Mouse (Mus musculus): ENCODE results near the gene Fgfr2. TPM values are rescaled to one million over a fixed set of nuclear protein-coding genes. Genes with fewer than 3 reads are reported as not detected.

The Fgfr2 gene
- polyA plus RNA-seq, 1 experiment from 2014 or later, result 24.9 TPM

GRCm38 (mm10) chr7:132015193-132015592, 1108.0 kb downstream of the Fgfr2 start:
- Histone ChIP-seq H3K27ac (ENCODE audit: low read depth, low read length) (no peak overlapping the region), H3K4me2 (no peak overlapping the region), H3K27me3 (ENCODE audit: control insufficient read depth, insufficient read depth, low read length) (no peaks in the 10 kb centered on the region), H3K36me3 (ENCODE audit: control insufficient read depth, insufficient read depth, low read length) (no peaks in the 10 kb centered on the region), H3K4me3 (ENCODE audit: low read depth, low read length) (no peak overlapping the region), H3K4me1 (ENCODE audit: control insufficient read depth, insufficient read depth, low read length) (no peaks in the 10 kb centered on the region), H3K9ac (ENCODE audit: low read depth, low read length) (no peak overlapping the region), H3K9me3 (replicated peaks; ENCODE audit: control insufficient read depth, low read length) (no peaks in the 10 kb centered on the region)
- whole genome bisulfite sequencing (ENCODE audit: insufficient replicate concordance), result 7% methylated on average over 3 of the region's 3 CpGs
- ATAC-seq (replicated peaks; ENCODE audit: insufficient number of reproducible peaks, low FRiP score, low TSS enrichment), result no peak

GRCm38 (mm10) chr7:132013970-132014369, 1109.2 kb downstream of the Fgfr2 start:
- H3K27ac ChIP-seq (ENCODE audit: low read depth, low read length), result no peak overlapping the region
- 76% methylated on average over 5 of the region's 5 CpGs for WGBS (ENCODE audit: insufficient replicate concordance)
- no peak for ATAC-seq (replicated peaks; ENCODE audit: insufficient number of reproducible peaks, low FRiP score, low TSS enrichment)

GRCm38 (mm10) chr7:132012969-132013679, 1110.0 kb downstream of the Fgfr2 start:
- 36% methylated on average over 1 of the region's 1 CpGs for WGBS (ENCODE audit: insufficient replicate concordance)
- H3K9me3 ChIP-seq (replicated peaks; ENCODE audit: control insufficient read depth, low read length), result no peaks in the 10 kb centered on the region
- no peaks in the 10 kb centered on the region for H3K36me3 ChIP-seq (ENCODE audit: control insufficient read depth, insufficient read depth, low read length)
- no peaks in the 10 kb centered on the region for H3K4me1 ChIP-seq (ENCODE audit: control insufficient read depth, insufficient read depth, low read length)
- no peak overlapping the region for H3K4me2 ChIP-seq
- H3K9ac ChIP-seq (ENCODE audit: low read depth, low read length), result no peak overlapping the region
- no peak for ATAC-seq (replicated peaks; ENCODE audit: insufficient number of reproducible peaks, low FRiP score, low TSS enrichment)
- no peak overlapping the region for H3K4me3 ChIP-seq (ENCODE audit: low read depth, low read length)
- H3K27me3 ChIP-seq (ENCODE audit: control insufficient read depth, insufficient read depth, low read length), result no peaks in the 10 kb centered on the region
- H3K27ac ChIP-seq (ENCODE audit: low read depth, low read length), result no peak overlapping the region

More at GRCm38 (mm10) chr7:132013970-132014369, 1109.2 kb downstream of the Fgfr2 start:
- no peak overlapping the region for H3K4me3 ChIP-seq (ENCODE audit: low read depth, low read length)
- H3K4me2 ChIP-seq, result no peak overlapping the region
- H3K9ac ChIP-seq (ENCODE audit: low read depth, low read length), result no peak overlapping the region
- no peaks in the 10 kb centered on the region for H3K36me3 ChIP-seq (ENCODE audit: control insufficient read depth, insufficient read depth, low read length)
- no peaks in the 10 kb centered on the region for H3K27me3 ChIP-seq (ENCODE audit: control insufficient read depth, insufficient read depth, low read length)
- H3K4me1 ChIP-seq (ENCODE audit: control insufficient read depth, insufficient read depth, low read length), result no peaks in the 10 kb centered on the region
- no peaks in the 10 kb centered on the region for H3K9me3 ChIP-seq (replicated peaks; ENCODE audit: control insufficient read depth, low read length)

- ATAC-seq (replicated peaks; ENCODE audit: insufficient number of reproducible peaks, low FRiP score, low TSS enrichment), result no peak
- 73% methylated on average over 7 of the region's 7 CpGs for WGBS (ENCODE audit: insufficient replicate concordance)
- H3K9ac ChIP-seq (ENCODE audit: low read depth, low read length), result no peak overlapping the region
- no peaks in the 10 kb centered on the region for H3K4me1 ChIP-seq (ENCODE audit: control insufficient read depth, insufficient read depth, low read length)
- H3K4me3 ChIP-seq (ENCODE audit: low read depth, low read length), result no peak overlapping the region
- H3K27ac ChIP-seq (ENCODE audit: low read depth, low read length), result no peak overlapping the region
- H3K27me3 ChIP-seq (ENCODE audit: control insufficient read depth, insufficient read depth, low read length), result no peaks in the 10 kb centered on the region
- H3K4me2 ChIP-seq, result no peak overlapping the region
- no peaks in the 10 kb centered on the region for H3K9me3 ChIP-seq (replicated peaks; ENCODE audit: control insufficient read depth, low read length)
- no peaks in the 10 kb centered on the region for H3K36me3 ChIP-seq (ENCODE audit: control insufficient read depth, insufficient read depth, low read length)
These were observed 1114.1 kb downstream of the Fgfr2 start for GRCm38 (mm10) chr7:132009002-132009401.

- H3K4me2 ChIP-seq, result no peak overlapping the region
- 74% methylated on average over 14 of the region's 14 CpGs for WGBS (ENCODE audit: insufficient replicate concordance)
These were observed 1117.0 kb downstream of the Fgfr2 start for GRCm38 (mm10) chr7:132005996-132006696.

GRCm38 (mm10) chr7:131992873-131993272, 1130.3 kb downstream of the Fgfr2 start:
- ATAC-seq (replicated peaks; ENCODE audit: insufficient number of reproducible peaks, low FRiP score, low TSS enrichment), result no peak

More at GRCm38 (mm10) chr7:132005996-132006696, 1117.0 kb downstream of the Fgfr2 start:
- H3K27ac ChIP-seq (ENCODE audit: low read depth, low read length), result no peak overlapping the region
- no peaks in the 10 kb centered on the region for H3K9me3 ChIP-seq (replicated peaks; ENCODE audit: control insufficient read depth, low read length)
- no peak for ATAC-seq (replicated peaks; ENCODE audit: insufficient number of reproducible peaks, low FRiP score, low TSS enrichment)
- H3K4me1 ChIP-seq (ENCODE audit: control insufficient read depth, insufficient read depth, low read length), result no peaks in the 10 kb centered on the region
- no peaks in the 10 kb centered on the region for H3K27me3 ChIP-seq (ENCODE audit: control insufficient read depth, insufficient read depth, low read length)
- no peaks in the 10 kb centered on the region for H3K36me3 ChIP-seq (ENCODE audit: control insufficient read depth, insufficient read depth, low read length)
- H3K9ac ChIP-seq (ENCODE audit: low read depth, low read length), result no peak overlapping the region
- H3K4me3 ChIP-seq (ENCODE audit: low read depth, low read length), result no peak overlapping the region

GRCm38 (mm10) chr7:131992226-131992625, 1130.9 kb downstream of the Fgfr2 start:
- H3K9me3 ChIP-seq (replicated peaks; ENCODE audit: control insufficient read depth, low read length), result peaks cover 3% of the 10 kb centered on the region; the same call in 1 of the 2 replicates
- no peaks in the 10 kb centered on the region for H3K4me1 ChIP-seq (ENCODE audit: control insufficient read depth, insufficient read depth, low read length)
- H3K27me3 ChIP-seq (ENCODE audit: control insufficient read depth, insufficient read depth, low read length), result no peaks in the 10 kb centered on the region
- H3K9ac ChIP-seq (ENCODE audit: low read depth, low read length), result no peak overlapping the region
- no peak overlapping the region for H3K4me3 ChIP-seq (ENCODE audit: low read depth, low read length)
- H3K4me2 ChIP-seq, result no peak overlapping the region
- no peak for ATAC-seq (replicated peaks; ENCODE audit: insufficient number of reproducible peaks, low FRiP score, low TSS enrichment)
- H3K36me3 ChIP-seq (ENCODE audit: control insufficient read depth, insufficient read depth, low read length), result no peaks in the 10 kb centered on the region
- no peak overlapping the region for H3K27ac ChIP-seq (ENCODE audit: low read depth, low read length)
- WGBS (ENCODE audit: insufficient replicate concordance), result 39% methylated on average over 1 of the region's 1 CpGs

More at GRCm38 (mm10) chr7:131992873-131993272, 1130.3 kb downstream of the Fgfr2 start:
- H3K27me3 ChIP-seq (ENCODE audit: control insufficient read depth, insufficient read depth, low read length), result no peaks in the 10 kb centered on the region
- H3K4me3 ChIP-seq (ENCODE audit: low read depth, low read length), result no peak overlapping the region
- no peak overlapping the region for H3K27ac ChIP-seq (ENCODE audit: low read depth, low read length)
- no peak overlapping the region for H3K9ac ChIP-seq (ENCODE audit: low read depth, low read length)
- peaks cover 3% of the 10 kb centered on the region; the same call in 1 of the 2 replicates for H3K9me3 ChIP-seq (replicated peaks; ENCODE audit: control insufficient read depth, low read length)
- 66% methylated on average over 3 of the region's 3 CpGs for WGBS (ENCODE audit: insufficient replicate concordance)
- no peaks in the 10 kb centered on the region for H3K4me1 ChIP-seq (ENCODE audit: control insufficient read depth, insufficient read depth, low read length)
- no peak overlapping the region for H3K4me2 ChIP-seq
- H3K36me3 ChIP-seq (ENCODE audit: control insufficient read depth, insufficient read depth, low read length), result no peaks in the 10 kb centered on the region

- no peaks in the 10 kb centered on the region for H3K4me1 ChIP-seq (ENCODE audit: control insufficient read depth, insufficient read depth, low read length)
- no peaks in the 10 kb centered on the region for H3K36me3 ChIP-seq (ENCODE audit: control insufficient read depth, insufficient read depth, low read length)
- no peak overlapping the region for H3K4me2 ChIP-seq
- no peaks in the 10 kb centered on the region for H3K9me3 ChIP-seq (replicated peaks; ENCODE audit: control insufficient read depth, low read length)
- H3K27ac ChIP-seq (ENCODE audit: low read depth, low read length), result no peak overlapping the region
- 14% methylated on average over 6 of the region's 6 CpGs for WGBS (ENCODE audit: insufficient replicate concordance)
- no peak overlapping the region for H3K9ac ChIP-seq (ENCODE audit: low read depth, low read length)
- no peaks in the 10 kb centered on the region for H3K27me3 ChIP-seq (ENCODE audit: control insufficient read depth, insufficient read depth, low read length)
- H3K4me3 ChIP-seq (ENCODE audit: low read depth, low read length), result no peak overlapping the region
- ATAC-seq (replicated peaks; ENCODE audit: insufficient number of reproducible peaks, low FRiP score, low TSS enrichment), result no peak
These were observed 1134.1 kb downstream of the Fgfr2 start for GRCm38 (mm10) chr7:131989056-131989455.

All from heart, embryonic 11.5 days (tissue).